Mouse (Mus musculus): ENCODE data around the gene Rhcg.

The Rhcg gene

DNA sequence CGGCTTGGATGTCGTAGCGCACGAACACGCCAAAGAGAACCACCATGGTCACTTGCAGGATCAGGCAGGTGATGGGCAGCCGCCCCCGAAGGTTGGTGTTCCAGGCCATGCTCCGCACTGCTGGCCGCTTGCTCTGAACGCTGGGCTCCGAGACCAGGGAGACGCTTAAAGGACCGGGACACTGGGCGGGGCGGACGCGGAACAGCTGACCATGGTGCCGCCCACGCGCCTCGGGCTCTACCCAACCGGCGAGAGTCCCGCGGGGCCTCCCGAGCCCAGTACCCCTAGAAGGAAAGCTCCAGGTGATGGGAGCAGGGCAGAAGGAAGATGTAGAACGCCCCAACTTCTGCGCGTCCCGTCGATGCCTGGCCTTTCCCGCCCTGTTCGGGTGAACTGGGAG is at the start of gene Rhcg:
TSS of gene Rhcg (minus strand) at position 240 of the 400 bp plus-strand sequence.
- DNase-seq (ENCODE audit: low read depth, low spot score), result no peak

DNA sequence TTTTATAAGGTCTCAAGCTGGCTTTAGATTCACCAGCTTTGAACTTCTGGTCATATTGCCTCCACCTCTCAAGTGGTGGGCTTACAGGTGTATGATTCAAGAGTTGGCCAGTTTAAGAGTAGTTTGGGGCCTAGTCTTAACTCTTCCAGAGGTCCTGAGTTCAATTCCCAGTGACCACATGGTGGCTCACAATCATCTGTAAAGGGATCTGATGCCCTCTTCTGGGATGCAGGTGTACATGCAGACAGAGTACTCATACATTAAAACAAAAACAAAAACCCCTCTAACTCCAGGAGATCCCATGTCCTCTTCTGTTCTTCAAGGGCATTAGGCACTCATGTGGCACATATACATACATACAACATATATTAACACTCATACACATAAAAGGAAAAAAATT is 49.2 kb upstream of the Rhcg start:
- no peak for DNase-seq (ENCODE audit: low read depth, low spot score)

GRCm38 (mm10) chr7:79661253-79661890 is 43.9 kb upstream of the Rhcg start:
- DNase-seq (ENCODE audit: low read depth, low spot score), result peak; percentile 5

GRCm38 (mm10) chr7:79660291-79661150 is 43.1 kb upstream of the Rhcg start:
- DNase-seq (ENCODE audit: low read depth, low spot score), result no peak

DNA sequence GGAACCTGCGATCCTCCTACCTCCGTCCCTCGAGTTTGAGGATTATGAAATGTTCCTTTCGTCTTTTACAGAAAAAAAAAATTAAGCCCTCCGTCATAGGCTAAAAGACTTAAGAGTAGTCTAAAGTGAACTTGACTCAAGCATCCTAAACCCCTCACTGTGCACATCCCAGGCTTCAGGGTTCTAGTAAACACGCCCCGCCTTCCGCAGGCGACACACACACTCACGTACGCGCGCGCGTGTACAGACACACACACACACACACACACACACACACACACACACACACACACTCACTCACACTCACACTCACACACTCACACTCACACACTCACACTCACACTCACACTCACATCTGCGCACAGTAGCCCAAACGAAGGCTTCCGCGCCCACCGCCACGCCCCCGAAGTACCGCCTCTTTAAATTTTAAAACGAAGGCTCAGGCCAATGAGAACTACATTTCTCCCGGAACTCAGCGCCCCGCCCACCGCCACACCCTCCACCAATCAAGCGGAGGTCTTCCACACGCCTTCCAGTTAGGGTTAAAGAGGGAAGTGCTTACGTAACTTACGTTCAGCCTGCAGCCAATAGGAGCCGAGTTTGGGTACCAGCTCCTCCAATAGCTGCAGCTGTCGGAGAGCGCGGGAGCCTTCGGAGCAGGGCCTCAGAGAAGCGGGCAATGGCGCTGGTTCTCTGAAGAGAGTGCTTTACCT is 42.3 kb upstream of the Rhcg start, which contains the start of gene Ticrr:
TSS of gene Ticrr (plus strand) at position 619 of the 713 bp plus-strand sequence.
- peak; percentile 96 for DNase-seq (ENCODE audit: low read depth, low spot score)

- no peak for DNase-seq (ENCODE audit: low read depth, low spot score)
These were observed 37.1 kb upstream of the Rhcg start for GRCm38 (mm10) chr7:79654586-79654985.

GRCm38 (mm10) chr7:79654185-79654584 is 36.7 kb upstream of the Rhcg start:
- no peak for DNase-seq (ENCODE audit: low read depth, low spot score)

GRCm38 (mm10) chr7:79649005-79649404 is 31.5 kb upstream of the Rhcg start:
- DNase-seq (ENCODE audit: low read depth, low spot score), result peak; percentile 26

- no peak for DNase-seq (ENCODE audit: low read depth, low spot score)
These were observed 29.8 kb upstream of the Rhcg start for GRCm38 (mm10) chr7:79647233-79647632.

GRCm38 (mm10) chr7:79631773-79632348 is 14.4 kb upstream of the Rhcg start:
- DNase-seq (ENCODE audit: low read depth, low spot score), result no peak

GRCm38 (mm10) chr7:79628271-79628913 is 10.9 kb upstream of the Rhcg start:
- DNase-seq (ENCODE audit: low read depth, low spot score), result no peak

DNA sequence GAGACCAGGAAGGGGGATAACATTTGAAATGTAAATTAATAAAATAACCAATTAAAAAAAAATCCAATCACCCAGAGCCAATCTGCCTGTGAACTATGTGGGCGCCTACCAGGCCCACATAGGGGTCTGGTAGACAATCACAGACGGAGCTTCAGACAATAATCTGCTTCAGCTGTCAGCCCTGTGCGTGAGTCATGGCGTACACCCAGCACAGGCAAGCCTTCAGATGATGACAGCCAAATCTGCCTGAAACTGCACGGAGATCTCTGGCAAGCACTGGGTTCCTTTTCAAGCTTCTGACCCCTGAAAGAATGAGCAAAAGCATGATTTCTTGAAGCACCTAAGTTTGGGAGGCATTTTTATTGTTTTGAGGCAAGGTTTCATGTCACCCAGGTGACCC is 8.7 kb upstream of the Rhcg start:
- no peak for DNase-seq (ENCODE audit: low read depth, low spot score)

DNA sequence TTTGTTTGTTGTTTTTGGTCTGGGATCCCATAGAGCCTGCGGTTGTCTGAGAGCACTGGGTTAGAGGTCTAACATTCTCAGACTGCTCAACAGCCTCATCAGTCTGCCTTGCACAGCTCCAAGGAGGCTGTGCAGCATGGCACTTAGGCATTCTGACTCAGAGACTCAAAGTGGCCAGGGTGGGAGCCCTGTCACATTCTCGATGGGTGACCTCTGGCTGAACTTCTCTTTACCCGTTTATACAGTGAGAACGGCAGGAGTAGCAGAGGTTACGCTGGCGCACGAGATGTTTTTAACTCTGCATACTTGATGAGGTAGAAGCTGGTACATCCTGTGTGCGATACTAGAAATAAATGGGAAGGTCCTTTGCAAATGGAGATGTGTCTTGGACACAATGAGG is 5.6 kb upstream of the Rhcg start:
- no peak for DNase-seq (ENCODE audit: low read depth, low spot score)

DNA sequence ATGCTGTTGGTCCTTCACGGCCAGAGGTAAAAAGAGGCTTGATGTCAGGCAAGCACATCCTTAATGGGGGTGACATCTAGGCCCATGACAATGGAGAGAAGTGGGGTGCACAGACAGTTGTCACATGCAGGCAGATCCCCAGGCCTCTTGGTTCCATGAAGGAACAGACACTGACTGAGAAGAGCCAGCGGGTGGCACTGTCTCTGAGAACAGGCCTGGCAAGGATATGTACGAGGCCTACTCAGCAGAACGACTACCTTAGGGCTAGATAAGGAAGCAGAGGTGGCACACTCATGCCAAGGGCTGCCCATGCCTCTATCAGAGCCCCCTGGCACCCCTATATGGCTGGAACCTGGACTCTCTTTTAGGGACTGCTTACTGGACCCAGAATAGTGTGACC is 2.0 kb upstream of the Rhcg start:
- no peak for DNase-seq (ENCODE audit: low read depth, low spot score)

DNA sequence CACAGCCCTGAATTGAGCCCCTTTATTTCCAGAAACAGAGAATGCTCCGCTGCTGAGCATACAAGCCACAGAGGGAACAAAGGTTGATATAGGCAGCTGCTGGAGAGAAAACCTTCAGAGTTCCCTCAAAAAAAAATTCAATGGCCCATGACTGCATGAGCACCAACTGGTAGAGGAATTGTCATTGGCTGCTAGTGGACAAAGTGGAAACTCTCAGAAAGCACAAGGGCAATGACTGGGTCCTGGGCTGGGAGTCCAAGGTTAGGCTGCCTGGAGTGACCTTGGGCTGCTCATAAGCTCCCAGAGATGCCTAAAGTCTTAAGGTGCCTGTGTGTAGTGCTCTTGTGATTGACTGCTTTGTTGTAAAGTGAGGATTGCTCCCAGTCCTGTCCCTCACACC is 1.5 kb downstream of the Rhcg start:
- DNase-seq (ENCODE audit: low read depth, low spot score), result no peak

GRCm38 (mm10) chr7:79615008-79615407 is 2.4 kb downstream of the Rhcg start:
- DNase-seq (ENCODE audit: low read depth, low spot score), result no peak

- no peak for DNase-seq (ENCODE audit: low read depth, low spot score)
These were observed 4.1 kb downstream of the Rhcg start for GRCm38 (mm10) chr7:79613314-79613713.

DNA sequence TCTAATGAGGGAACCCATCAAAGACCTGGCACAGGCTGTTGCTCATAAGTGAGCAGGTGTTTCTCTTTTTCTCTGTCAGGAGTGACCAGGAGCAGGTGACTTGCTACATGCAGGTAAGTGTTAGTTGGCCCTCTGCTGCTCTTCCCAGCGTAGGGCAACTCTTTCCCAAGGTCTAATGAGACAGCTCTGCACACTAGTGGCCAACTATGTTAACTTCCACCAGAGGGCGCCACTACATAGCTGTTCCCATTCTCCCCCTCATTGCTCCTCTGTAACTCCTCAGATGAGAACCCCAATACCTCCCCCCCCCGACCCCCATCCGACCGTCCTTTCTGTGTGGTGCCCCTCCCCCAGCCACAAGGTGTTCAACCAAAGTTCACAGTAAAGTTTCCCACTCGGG is 4.7 kb downstream of the Rhcg start:
- DNase-seq (ENCODE audit: low read depth, low spot score), result peak; percentile 9

DNA sequence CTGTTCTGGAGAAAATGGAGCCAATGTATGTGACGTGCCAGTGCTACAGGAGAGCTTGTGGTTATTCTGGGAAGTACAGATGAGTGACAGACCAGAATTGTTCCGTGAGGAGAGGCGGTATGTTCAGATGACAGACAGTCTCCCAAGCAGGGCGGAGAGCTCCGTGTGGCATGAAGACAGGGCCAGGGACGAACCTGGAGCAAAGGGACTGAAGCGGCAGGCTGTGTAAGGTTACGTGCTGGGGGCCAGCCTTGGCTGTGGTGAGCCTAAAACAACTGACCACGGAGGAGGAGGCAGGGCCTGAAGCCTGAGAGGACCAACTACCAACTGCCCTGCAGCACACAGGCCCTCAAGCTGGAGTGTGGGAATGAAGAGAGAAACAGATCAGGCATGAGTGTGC is 5.6 kb downstream of the Rhcg start:
- DNase-seq (ENCODE audit: low read depth, low spot score), result no peak

- DNase-seq (ENCODE audit: low read depth, low spot score), result no peak
These were observed 10.1 kb downstream of the Rhcg start for GRCm38 (mm10) chr7:79607263-79607921.

DNA sequence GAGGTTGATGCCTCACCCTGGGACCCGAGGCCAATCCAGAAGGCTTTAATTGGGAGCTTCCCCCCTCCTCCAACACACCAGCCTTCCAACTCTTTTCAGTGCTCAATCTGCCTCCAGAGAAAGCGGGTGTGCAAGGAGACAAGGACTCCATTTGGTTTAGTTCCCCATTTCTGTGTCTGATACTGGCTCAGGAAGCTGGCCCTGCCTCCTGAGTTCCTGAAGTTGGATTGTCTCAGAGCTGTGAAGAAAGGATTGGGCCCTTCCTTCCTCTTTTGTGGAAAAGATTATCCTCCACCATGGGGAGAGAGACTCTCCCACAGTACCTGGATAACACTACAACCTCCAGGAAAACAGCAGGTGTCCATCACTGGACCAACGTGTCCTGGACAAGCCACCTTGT is 10.7 kb downstream of the Rhcg start:
- DNase-seq (ENCODE audit: low read depth, low spot score), result no peak

All from c-Kit-negative CD71-positive TER-119-positive erythroid progenitor cells, embryonic 14.5 days (primary cell).